Mouse (Mus musculus) erythroblast, adult 5-6 weeks (primary cell): ENCODE data around the gene Gm49337. TPM values are rescaled to one million over a fixed set of nuclear protein-coding genes. Genes with fewer than 3 reads are reported as not detected.
A peak's percentile ranks its signal among the peaks of the same experiment; 100 is the strongest.

ENCODE experiments used
- ATAC-seq: replicated peaks from 2 replicates; pipeline ENCODE4 v1.8.0; 2016; ENCODE audit warnings: moderate number of reproducible peaks, mild to moderate bottlenecking, moderate TSS enrichment, inconsistent platforms; ENCODE audit not compliant: poor library complexity, low FRiP score, severe bottlenecking
- total RNA-seq, 2 experiments: library from RNA; stranded (forward) in 1 of 2; stranded (reverse) in 1 of 2; fragments of 150-400 nt in 1 of 2; fragments of 200-764, 138-1000 nt in 1 of 2; gene quantifications; 2 replicates each; pipeline versions ENCODE4 v1.2.3 to v1.2.4; 2015 to 2017; ENCODE audit warnings: low replicate concordance in 2 of 2

Gm49337 gene
- total RNA-seq, 2 experiments from 2014 or later, result not detected

GRCm38 (mm10) chr4:116159912-116160311 lies 13.3 kb upstream of the Gm49337 start:
- ATAC-seq, result no peak

GRCm38 (mm10) chr4:116160769-116161168 lies 12.4 kb upstream of the Gm49337 start:
- ATAC-seq, result no peak

- ATAC-seq, result 0 out of 2 replicates have a peak, but pooled peaks have one; percentile 56
These were observed 11.0 kb upstream of the Gm49337 start for GRCm38 (mm10) chr4:116162142-116162541.

- ATAC-seq, result no peak
These were observed 8.2 kb upstream of the Gm49337 start for GRCm38 (mm10) chr4:116164759-116165554.

GRCm38 (mm10) chr4:116165708-116166407 lies 7.3 kb upstream of the Gm49337 start:
- no peak for ATAC-seq

GRCm38 (mm10) chr4:116167404-116167803 lies 5.8 kb upstream of the Gm49337 start, which contains the start of gene Tspan1:
Gene Tspan1 (minus strand): TSS chr4:116167601.
- no peak for ATAC-seq

- ATAC-seq, result peak; percentile 50; the same call in 1 of the 2 replicates
These were observed 4.4 kb upstream of the Gm49337 start for GRCm38 (mm10) chr4:116168617-116169352.

GRCm38 (mm10) chr4:116169353-116169672 lies 3.9 kb upstream of the Gm49337 start:
- no peak for ATAC-seq

GRCm38 (mm10) chr4:116173752-116174151 lies 568 bp downstream of the Gm49337 start:
- no peak for ATAC-seq

- no peak for ATAC-seq
These were observed 1.4 kb downstream of the Gm49337 start for GRCm38 (mm10) chr4:116174466-116175116.

- ATAC-seq, result no peak
These were observed 2.0 kb downstream of the Gm49337 start for GRCm38 (mm10) chr4:116175136-116175535.

- 0 out of 2 replicates have a peak, but pooled peaks have one; percentile 16 for ATAC-seq
These were observed 2.7 kb downstream of the Gm49337 start for GRCm38 (mm10) chr4:116175711-116176542.

GRCm38 (mm10) chr4:116176543-116176988 lies 3.4 kb downstream of the Gm49337 start:
- 0 out of 2 replicates have a peak, but pooled peaks have one; percentile 27 for ATAC-seq

GRCm38 (mm10) chr4:116177140-116177539 lies 4.0 kb downstream of the Gm49337 start:
- no peak for ATAC-seq

GRCm38 (mm10) chr4:116182079-116182478 lies 8.9 kb downstream of the Gm49337 start:
- ATAC-seq, result no peak

GRCm38 (mm10) chr4:116182745-116183144 lies 9.6 kb downstream of the Gm49337 start:
- ATAC-seq, result no peak

GRCm38 (mm10) chr4:116185083-116185482 lies 11.9 kb downstream of the Gm49337 start:
- ATAC-seq, result no peak

GRCm38 (mm10) chr4:116192286-116192835 lies 19.2 kb downstream of the Gm49337 start:
- no peak for ATAC-seq
